ENCODE assay signal across 31 mouse cellular contexts in genomic region chr19:6515448-6515847, GRCm38 (mm10). TPM values are rescaled to one million over a fixed set of nuclear protein-coding genes. Genes with fewer than 3 reads are reported as not detected.
DNase-seq lines count a peak whose midpoint lies in the region; ATAC-seq and TF ChIP-seq lines count a peak whose summit lies in the region.
"Had no signal": no experiment of that assay in that cellular context is flagged by ENCODE, and none has a peak within 500 bp of the region (broad histone marks: within the 10 kb centered on the region; RNA-seq: fewer than 3 reads in every experiment).

No protein-coding gene starts in this region.

- no peak overlapping the region for H3K4me2 ChIP-seq in kidney, embryonic 15.5 days
- no peak overlapping the region for H3K4me2 ChIP-seq in forebrain, embryonic 13.5 days
- H3K4me2 ChIP-seq: embryonic facial prominence, embryonic 15.5 days; forebrain, embryonic 15.5 days; heart, embryonic 11.5 days; heart, embryonic 15.5 days; hindbrain, embryonic 13.5 days; intestine, embryonic 15.5 days had no signal

- no peaks in the 10 kb centered on the region for H3K79me2 ChIP-seq in MEL (ENCODE audit: control insufficient read depth, insufficient read depth, low read length, poor library complexity)

- no peak overlapping the region for H3K27ac ChIP-seq in MEL (ENCODE audit: control insufficient read depth, low read depth, low read length)
- no peak overlapping the region for H3K27ac ChIP-seq in kidney, embryonic 15.5 days
- no peak overlapping the region for H3K27ac ChIP-seq in forebrain, embryonic 13.5 days
- H3K27ac ChIP-seq: embryonic facial prominence, embryonic 15.5 days; forebrain, embryonic 15.5 days; heart, embryonic 15.5 days; hindbrain, postnatal 0 days; intestine, embryonic 15.5 days had no signal

- TF ChIP-seq RAD21 in MEL (IDR thresholded peaks at IDR 0.05; ENCODE audit: low read depth, low read length), result no peak

- WGBS in kidney, embryonic 15.5 days, result 65% methylated on average over 5 of the region's 5 CpGs
- WGBS in forebrain, embryonic 13.5 days, result 72% methylated on average over 5 of the region's 5 CpGs

- no peak for ATAC-seq in kidney, embryonic 15.5 days (replicated peaks; ENCODE audit: low FRiP score)
- no peak for ATAC-seq in forebrain, embryonic 13.5 days
- ATAC-seq: forebrain, embryonic 15.5 days; hindbrain, postnatal 0 days; intestine, embryonic 15.5 days; Patski had no signal

- H3K27me3 ChIP-seq in E14TG2a.4 (ENCODE audit: insufficient read depth, low read length), result 0 out of 2 replicates have a peak, but pooled peaks cover 2% of the 10 kb centered on the region
- H3K27me3 ChIP-seq in MEL (ENCODE audit: control insufficient read depth in 1 of 2, insufficient read depth in 2 of 2, low read length in 2 of 2), result no peaks in the 10 kb centered on the region
- H3K27me3 ChIP-seq in kidney, embryonic 15.5 days, result peaks cover 42% of the 10 kb centered on the region
- no peaks in the 10 kb centered on the region for H3K27me3 ChIP-seq in forebrain, embryonic 13.5 days
- H3K27me3 ChIP-seq: forebrain, embryonic 15.5 days; hindbrain, embryonic 13.5 days had no signal

- H3K4me1 ChIP-seq in E14TG2a.4 (replicated peaks; ENCODE audit: low read depth, low read length) (peaks cover 93% of the 10 kb centered on the region), MEL (ENCODE audit: control insufficient read depth in 1 of 2, insufficient read depth in 2 of 2, low read length in 2 of 2) (no peaks in the 10 kb centered on the region)
- peaks cover 30% of the 10 kb centered on the region for H3K4me1 ChIP-seq in kidney, embryonic 15.5 days
- H3K4me1 ChIP-seq in forebrain, embryonic 13.5 days, result peaks cover 54% of the 10 kb centered on the region
- H3K4me1 ChIP-seq: heart, embryonic 15.5 days had no signal

- no peak for TF ChIP-seq EP300 in MEL (IDR thresholded peaks at IDR 0.05; ENCODE audit: low read depth in 1 of 2, low read length in 2 of 2)

- H3K9me3 ChIP-seq in E14TG2a.4 (ENCODE audit: low read length) (no peaks in the 10 kb centered on the region), MEL (replicated peaks; ENCODE audit: insufficient read depth, low read length) (no peaks in the 10 kb centered on the region)
- no peaks in the 10 kb centered on the region for H3K9me3 ChIP-seq in kidney, embryonic 15.5 days (replicated peaks)
- H3K9me3 ChIP-seq in forebrain, embryonic 13.5 days (replicated peaks), result no peaks in the 10 kb centered on the region
- H3K9me3 ChIP-seq: embryonic facial prominence, embryonic 15.5 days; forebrain, embryonic 10.5 days; forebrain, embryonic 15.5 days; G1E; heart, embryonic 15.5 days; hindbrain, embryonic 13.5 days; intestine, embryonic 15.5 days had no signal

- H3K4me3 ChIP-seq in E14TG2a.4 (replicated peaks; ENCODE audit: low read length) (peak overlapping the region; percentile 75), MEL (ENCODE audit: control insufficient read depth in 1 of 2, insufficient read depth in 1 of 2, low read depth in 2 of 2, low read length in 2 of 2) (no peak overlapping the region)
- no peak overlapping the region for H3K4me3 ChIP-seq in kidney, embryonic 15.5 days (replicated peaks)
- H3K4me3 ChIP-seq in forebrain, embryonic 13.5 days, result no peak overlapping the region
- H3K4me3 ChIP-seq: embryonic facial prominence, embryonic 15.5 days; erythroblast, embryonic 14.5 days; forebrain, embryonic 10.5 days; forebrain, embryonic 15.5 days; heart, embryonic 15.5 days; hindbrain, embryonic 13.5 days; intestine, embryonic 15.5 days had no signal

- peak; percentile 65 for DNase-seq in 416B (ENCODE audit: low read depth)
- DNase-seq in MEL (ENCODE audit: low read depth, low spot score), result peak; percentile 88
- peak; percentile 28 for DNase-seq in induced T-regulatory cell, adult 2 months (ENCODE audit: low read depth)
- no peak for DNase-seq in urinary bladder, postnatal 14 days (ENCODE audit: low spot score)
- DNase-seq: adrenal gland, adult 8-10 months; cerebellum, adult 11 months; cerebellum, adult 8-10 months; cerebellum, postnatal 14 days; embryo, embryonic 11 days; gastrocnemius, postnatal 10 days; heart, adult 18-20 months; heart, postnatal 14 days had no signal

- no peak for TF ChIP-seq CTCF in E14TG2a.4 (conservative IDR thresholded peaks at IDR 0.05; ENCODE audit: low read length)
- TF ChIP-seq CTCF in MEL (IDR thresholded peaks at IDR 0.05 in 2 of 3, conservative IDR thresholded peaks at IDR 0.05 in 1 of 3; ENCODE audit: control insufficient read depth in 1 of 3, insufficient read depth in 1 of 3, low read depth in 2 of 3, low read length in 3 of 3, poor library complexity in 1 of 3, severe bottlenecking in 1 of 3), result no peak

- no peak overlapping the region for H3K9ac ChIP-seq in MEL (ENCODE audit: control insufficient read depth, low read depth, low read length, poor library complexity, severe bottlenecking)
- H3K9ac ChIP-seq in kidney, embryonic 15.5 days, result no peak overlapping the region
- no peak overlapping the region for H3K9ac ChIP-seq in forebrain, embryonic 13.5 days
- H3K9ac ChIP-seq: embryonic facial prominence, embryonic 15.5 days; forebrain, embryonic 15.5 days; heart, embryonic 15.5 days; hindbrain, embryonic 13.5 days; intestine, embryonic 15.5 days had no signal

- peak in 1 of 2 experiments; percentile 35; a peak in 1 of 4 replicates for TF ChIP-seq POLR2A in MEL (IDR thresholded peaks at IDR 0.05; ENCODE audit: control insufficient read depth in 1 of 2, insufficient read depth in 1 of 2, low read depth in 1 of 2, low read length in 2 of 2, poor library complexity in 1 of 2)

- H3K36me3 ChIP-seq in E14TG2a.4 (ENCODE audit: insufficient read depth, low read length), result peaks cover 18% of the 10 kb centered on the region; the same call in 1 of the 2 replicates
- peaks cover 0 to 2% of the 10 kb centered on the region in 2 experiments; a peak in 1 of 4 replicates for H3K36me3 ChIP-seq in MEL (ENCODE audit: control insufficient read depth in 1 of 2, insufficient read depth in 2 of 2, low read length in 2 of 2)
- no peaks in the 10 kb centered on the region for H3K36me3 ChIP-seq in kidney, embryonic 15.5 days
- H3K36me3 ChIP-seq in forebrain, embryonic 13.5 days (ENCODE audit: poor library complexity, severe bottlenecking), result peaks cover 74% of the 10 kb centered on the region
- H3K36me3 ChIP-seq: embryonic facial prominence, embryonic 15.5 days; G1E; heart, embryonic 15.5 days; intestine, embryonic 15.5 days had no signal

TF ChIP-seq in MEL, 35 proteins besides CTCF, POLR2A, EP300 and RAD21:
- TF ChIP-seq ELF1 (IDR thresholded peaks at IDR 0.05; ENCODE audit: low read depth, low read length), result peak; percentile 85
- TF ChIP-seq HCFC1 (IDR thresholded peaks at IDR 0.05; ENCODE audit: low read depth, low read length), result peak; percentile 39; the same call in 1 of the 2 replicates
- TF ChIP-seq TBP (IDR thresholded peaks at IDR 0.05; ENCODE audit: low read depth, low read length), result 0 out of 2 replicates have a peak, but pooled peaks have one; percentile 49
- TF ChIP-seq MAZ (IDR thresholded peaks at IDR 0.05; ENCODE audit: low read depth, low read length), result no peak
TF ChIP-seq in MEL: peak in this region for 3.

RNA-seq across cellular contexts. Expression of gene Slc22a12, which starts 27.4 kb away (rescaled TPM):
- not detected in 2 replicates for total RNA-seq in MEL (2012; rRNA removed)
- not detected for polyA plus RNA-seq in MEL (2012; ENCODE audit: insufficient read depth in 1 of 2, insufficient read length in 2 of 2, low read depth in 1 of 2, low replicate concordance in 2 of 2, missing spikeins in 1 of 2)
- polyA plus RNA-seq in kidney, embryonic 15.5 days (2015; fragmentation: Nextera tagmentation; extraction: Ambion mirVana), result 14.1 and 16.3 TPM in 2 replicates
- not detected in 2 replicates for polyA plus RNA-seq in forebrain, embryonic 13.5 days (2015; fragmentation: Nextera tagmentation; extraction: Ambion mirVana)
- total RNA-seq: common myeloid progenitor, adult 5-6 weeks; G1E; gastrocnemius, postnatal 10 days; gastrocnemius, postnatal 4 days; heart, postnatal 14 days; hematopoietic stem cell, adult 5-6 weeks had no signal
- polyA plus RNA-seq: brain, embryonic 14.5 days; embryonic facial prominence, embryonic 11.5 days; embryonic facial prominence, embryonic 15.5 days; erythroblast, embryonic 14.5 days; forebrain, embryonic 10.5 days; forebrain, embryonic 15.5 days; G1E; heart, embryonic 11.5 days; heart, embryonic 15.5 days; Patski had no signal

Comparison
In these comparisons a context has a peak if more than half of its experiments do, and no peak if none do; other contexts are left out.
1. RNA of gene Slc22a12, which starts 27.4 kb away (polyA plus RNA-seq): 14.1 to 16.3 TPM in kidney, embryonic 15.5 days; not detected in forebrain, embryonic 13.5 days and not detected in MEL; every median in the first group is over 10 times any median in the second.